Mouse (Mus musculus) forebrain, embryonic 15.5 days (tissue): Measurements from ENCODE around the gene Coq2. TPM values are rescaled to one million over a fixed set of nuclear protein-coding genes. Genes with fewer than 3 reads are reported as not detected.
A peak's percentile ranks its signal among the peaks of the same experiment; 100 is the strongest.

Experiments
- ATAC-seq: fragments of 200-750 bp; cut with Nextera tagmentation; replicated peaks from 2 replicates; pipeline ENCODE4 v1.8.0; 2017; ENCODE audit warnings: mild to moderate bottlenecking, moderate TSS enrichment, moderate library complexity
- H3K27ac ChIP-seq: fragments of 300-500 bp; sonication (generic); replicated peaks from 2 replicates; pipeline ENCODE4 v1.5.1; 2015; ENCODE audit warnings: mild to moderate bottlenecking, inconsistent platforms
- H3K27me3 ChIP-seq: fragments of 300-500 bp; sonication (generic); 2 replicates; pipeline ENCODE4 v1.6.1; 2015; ENCODE audit warnings: inconsistent platforms
- H3K36me3 ChIP-seq: fragments of 300-500 bp; sonication (generic); 2 replicates; pipeline ENCODE4 v1.6.1; 2015; ENCODE audit warnings: mild to moderate bottlenecking, inconsistent platforms
- H3K4me1 ChIP-seq: fragments of 300-500 bp; sonication (generic); 2 replicates; pipeline ENCODE4 v1.6.1; 2015; ENCODE audit warnings: inconsistent platforms
- H3K4me2 ChIP-seq: fragments of 300-500 bp; sonication (generic); replicated peaks from 2 replicates; pipeline ENCODE4 v1.6.1; 2015; ENCODE audit warnings: mild to moderate bottlenecking, inconsistent platforms
- H3K4me3 ChIP-seq: fragments of 300-500 bp; sonication (generic); 2 replicates; pipeline ENCODE4 v1.5.1; 2015; ENCODE audit warnings: mild to moderate bottlenecking, inconsistent platforms
- H3K9ac ChIP-seq: fragments of 300-500 bp; sonication (generic); replicated peaks from 2 replicates; pipeline ENCODE4 v1.6.1; 2015; ENCODE audit warnings: mild to moderate bottlenecking, inconsistent platforms
- H3K9me3 ChIP-seq: fragments of 300-500 bp; sonication (generic); 2 replicates; pipeline ENCODE4 v1.6.1; 2016; ENCODE audit warnings: inconsistent platforms
- WGBS: fragments of 180-500 bp; shearing (Covaris S2); methylation state at CpG from one replicate; pipeline ENCODE4 v1.1.7; 2015; ENCODE audit warnings: mixed read lengths; 5-methylcytosine and 5-hydroxymethylcytosine counted together
- polyA plus RNA-seq: library from polyadenylated mRNA; unstranded; fragments of >200 nt; fragmentation: Nextera tagmentation; extraction: Ambion mirVana; gene quantifications from 2 replicates; pipeline ENCODE4 v1.2.1, GENCODE M21; 2015

Gene Coq2
- 44.1 and 46.2 TPM in 2 replicates for polyA plus RNA-seq

GRCm38 (mm10) chr5:100674711-100675376 lies at the start of gene Coq2:
Gene Coq2, minus strand, starts transcription at chr5:100675140.
- peak within 1 kb of the TSS; percentile 63 for H3K4me3 ChIP-seq
- H3K4me1 ChIP-seq = peaks cover 20% of the 10 kb centered on the region
- H3K4me2 ChIP-seq = peak within 1 kb of the TSS; percentile 63
- ATAC-seq = peak; percentile 51
- WGBS = 9% methylated on average over 17 of the region's 17 CpGs
- H3K9ac ChIP-seq = peak within 1 kb of the TSS; percentile 80
- peak within 1 kb of the TSS; percentile 53 for H3K27ac ChIP-seq
- H3K27me3 ChIP-seq = no peaks in the 10 kb centered on the region
- H3K9me3 ChIP-seq = no peaks in the 10 kb centered on the region
- H3K36me3 ChIP-seq = no peaks in the 10 kb centered on the region

GRCm38 (mm10) chr5:100719235-100720088 lies 44.5 kb upstream of the Coq2 start, which contains the start of gene Hpse:
Gene Hpse, minus strand, starts transcription at chr5:100719716.
- no peak within 1 kb of the TSS for H3K27ac ChIP-seq
- H3K9ac ChIP-seq = peak within 1 kb of the TSS; percentile 54
- H3K4me3 ChIP-seq = peak within 1 kb of the TSS; percentile 53
- no peaks in the 10 kb centered on the region for H3K36me3 ChIP-seq
- H3K27me3 ChIP-seq = peaks cover 6% of the 10 kb centered on the region
- WGBS = under 1% methylated on average over 51 of the region's 56 CpGs
- peak; percentile 73 for ATAC-seq
- H3K9me3 ChIP-seq = no peaks in the 10 kb centered on the region
- peak within 1 kb of the TSS; percentile 99 for H3K4me2 ChIP-seq
- H3K4me1 ChIP-seq = peaks cover 14% of the 10 kb centered on the region

GRCm38 (mm10) chr5:100716762-100717161 lies 41.8 kb upstream of the Coq2 start:
- Histone ChIP-seq H3K27ac (no peak overlapping the region), H3K4me1 (peaks cover 14% of the 10 kb centered on the region)
- ATAC-seq = no peak

GRCm38 (mm10) chr5:100711219-100711618 lies 36.3 kb upstream of the Coq2 start:
- no peak overlapping the region for H3K4me3 ChIP-seq
- WGBS = 96% methylated on average over 6 of the region's 6 CpGs
- H3K9me3 ChIP-seq = no peaks in the 10 kb centered on the region
- no peaks in the 10 kb centered on the region for H3K4me1 ChIP-seq
- no peak overlapping the region for H3K27ac ChIP-seq
- H3K9ac ChIP-seq = no peak overlapping the region
- no peaks in the 10 kb centered on the region for H3K27me3 ChIP-seq
- ATAC-seq = no peak
- H3K4me2 ChIP-seq = no peak overlapping the region
- H3K36me3 ChIP-seq = no peaks in the 10 kb centered on the region

More at GRCm38 (mm10) chr5:100716762-100717161, 41.8 kb upstream of the Coq2 start:
- H3K9me3 ChIP-seq = no peaks in the 10 kb centered on the region
- no peaks in the 10 kb centered on the region for H3K36me3 ChIP-seq
- H3K4me3 ChIP-seq = no peak overlapping the region
- no peak overlapping the region for H3K4me2 ChIP-seq
- H3K27me3 ChIP-seq = peaks cover 6% of the 10 kb centered on the region
- 92% methylated on average over 15 of the region's 15 CpGs for WGBS
- no peak overlapping the region for H3K9ac ChIP-seq

GRCm38 (mm10) chr5:100710012-100710411 lies 35.1 kb upstream of the Coq2 start:
- Histone ChIP-seq H3K4me2 (no peak overlapping the region), H3K9me3 (no peaks in the 10 kb centered on the region), H3K9ac (no peak overlapping the region), H3K4me1 (no peaks in the 10 kb centered on the region), H3K4me3 (no peak overlapping the region), H3K36me3 (no peaks in the 10 kb centered on the region), H3K27me3 (no peaks in the 10 kb centered on the region), H3K27ac (no peak overlapping the region)
- 49% methylated on average over 2 of the region's 2 CpGs for WGBS
- no peak for ATAC-seq

- no peaks in the 10 kb centered on the region for H3K36me3 ChIP-seq
- no peaks in the 10 kb centered on the region for H3K27me3 ChIP-seq
- H3K4me3 ChIP-seq = no peak overlapping the region
- ATAC-seq = no peak
- 94% methylated on average over 6 of the region's 6 CpGs for WGBS
- no peaks in the 10 kb centered on the region for H3K4me1 ChIP-seq
- H3K9ac ChIP-seq = no peak overlapping the region
- no peaks in the 10 kb centered on the region for H3K9me3 ChIP-seq
- H3K27ac ChIP-seq = no peak overlapping the region
- no peak overlapping the region for H3K4me2 ChIP-seq
Measured at GRCm38 (mm10) chr5:100709035-100709434, 34.1 kb upstream of the Coq2 start.

- 60% methylated on average over 8 of the region's 8 CpGs for WGBS
- Histone ChIP-seq H3K27ac (no peak overlapping the region), H3K36me3 (no peaks in the 10 kb centered on the region), H3K27me3 (no peaks in the 10 kb centered on the region), H3K4me3 (no peak overlapping the region), H3K9me3 (no peaks in the 10 kb centered on the region), H3K4me1 (no peaks in the 10 kb centered on the region), H3K4me2 (no peak overlapping the region), H3K9ac (no peak overlapping the region)
- no peak for ATAC-seq
Measured at GRCm38 (mm10) chr5:100706675-100707074, 31.7 kb upstream of the Coq2 start.

GRCm38 (mm10) chr5:100704272-100704671 lies 29.3 kb upstream of the Coq2 start:
- H3K27ac ChIP-seq = no peak overlapping the region
- no peaks in the 10 kb centered on the region for H3K36me3 ChIP-seq
- H3K4me2 ChIP-seq = no peak overlapping the region
- no peaks in the 10 kb centered on the region for H3K9me3 ChIP-seq
- no peak overlapping the region for H3K4me3 ChIP-seq
- no peaks in the 10 kb centered on the region for H3K27me3 ChIP-seq
- no peak for ATAC-seq
- 100% methylated on average over 2 of the region's 2 CpGs for WGBS
- H3K4me1 ChIP-seq = no peaks in the 10 kb centered on the region
- no peak overlapping the region for H3K9ac ChIP-seq

GRCm38 (mm10) chr5:100702325-100702724 lies 27.4 kb upstream of the Coq2 start:
- no peak for ATAC-seq
- Histone ChIP-seq H3K4me1 (no peaks in the 10 kb centered on the region), H3K27ac (no peak overlapping the region), H3K9me3 (no peaks in the 10 kb centered on the region), H3K4me2 (no peak overlapping the region), H3K27me3 (no peaks in the 10 kb centered on the region), H3K36me3 (no peaks in the 10 kb centered on the region), H3K4me3 (no peak overlapping the region), H3K9ac (no peak overlapping the region)
- WGBS = 97% methylated on average over 3 of the region's 3 CpGs

- Histone ChIP-seq H3K27ac (no peak overlapping the region), H3K4me2 (no peak overlapping the region), H3K36me3 (no peaks in the 10 kb centered on the region), H3K9me3 (no peaks in the 10 kb centered on the region), H3K4me1 (no peaks in the 10 kb centered on the region), H3K27me3 (no peaks in the 10 kb centered on the region), H3K9ac (no peak overlapping the region), H3K4me3 (no peak overlapping the region)
- no peak for ATAC-seq
- WGBS = 81% methylated on average over 13 of the region's 13 CpGs
Measured at GRCm38 (mm10) chr5:100700861-100701620, 26.1 kb upstream of the Coq2 start.

GRCm38 (mm10) chr5:100697886-100698285 lies 22.9 kb upstream of the Coq2 start:
- Histone ChIP-seq H3K27ac (no peak overlapping the region), H3K4me2 (no peak overlapping the region), H3K4me3 (no peak overlapping the region), H3K9ac (no peak overlapping the region), H3K36me3 (no peaks in the 10 kb centered on the region), H3K27me3 (no peaks in the 10 kb centered on the region), H3K4me1 (no peaks in the 10 kb centered on the region), H3K9me3 (no peaks in the 10 kb centered on the region)
- 73% methylated on average over 2 of the region's 2 CpGs for WGBS
- no peak for ATAC-seq

- no peak overlapping the region for H3K4me2 ChIP-seq
- H3K27ac ChIP-seq = no peak overlapping the region
- WGBS = 65% methylated on average over 2 of the region's 2 CpGs
- no peaks in the 10 kb centered on the region for H3K9me3 ChIP-seq
- no peaks in the 10 kb centered on the region for H3K4me1 ChIP-seq
- H3K9ac ChIP-seq = no peak overlapping the region
- no peak overlapping the region for H3K4me3 ChIP-seq
- H3K27me3 ChIP-seq = no peaks in the 10 kb centered on the region
- no peaks in the 10 kb centered on the region for H3K36me3 ChIP-seq
- ATAC-seq = no peak
Measured at GRCm38 (mm10) chr5:100697398-100697797, 22.5 kb upstream of the Coq2 start.
